Mouse (Mus musculus) cortical plate, adult 2 months (tissue): ENCODE data around the gene Dnase1l3.

ENCODE experiments used
- CTCF ChIP-seq: fragments of 200-500 bp; IDR thresholded peaks from 2 replicates; pipeline ENCODE4 v1.5.1; 2011; ENCODE audit warnings: mild to moderate bottlenecking, control low read depth, low read length; ENCODE audit not compliant: insufficient read depth; ENCODE audit errors: extremely low read depth
- POLR2A ChIP-seq: fragments of 200-500 bp; IDR thresholded peaks from 2 replicates; pipeline ENCODE4 v1.6.1; 2011; ENCODE audit warnings: mild to moderate bottlenecking, low read length, control low read depth; ENCODE audit not compliant: insufficient read depth; ENCODE audit errors: extremely low read depth

- TF ChIP-seq POLR2A, result no peak
- no peak for TF ChIP-seq CTCF
Observed at GRCm38 (mm10) chr14:8011297-8011696, 16.9 kb upstream of the Dnase1l3 start.
